ENCODE assay signal across 15 mouse cellular contexts in the genomic region with DNA sequence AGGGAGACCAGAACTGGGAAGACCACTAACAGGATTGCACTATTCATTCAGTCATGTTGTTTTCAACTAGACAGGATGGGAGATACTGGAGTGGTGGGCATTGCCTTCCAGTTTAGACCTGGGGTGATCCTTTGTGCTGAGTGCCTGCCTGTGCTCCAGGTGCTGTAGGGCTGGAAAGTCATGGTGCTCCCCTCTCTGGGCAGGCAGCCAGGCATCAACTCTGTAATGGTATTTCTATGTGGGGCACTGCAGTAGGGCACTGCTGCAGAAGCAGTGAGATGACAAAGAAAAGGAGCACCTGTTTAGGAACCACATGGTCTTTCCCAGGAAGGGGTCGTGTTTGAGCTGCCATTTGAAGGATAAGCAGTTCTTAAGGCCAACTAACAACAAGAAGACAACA. TPM values are rescaled to one million over a fixed set of nuclear protein-coding genes. Genes with fewer than 3 reads are reported as not detected.
DNase-seq lines count a peak whose midpoint lies in the region; ATAC-seq and TF ChIP-seq lines count a peak whose summit lies in the region.
"Had no signal": no experiment of that assay in that cellular context is flagged by ENCODE, and none has a peak within 500 bp of the region (broad histone marks: within the 10 kb centered on the region; RNA-seq: fewer than 3 reads in every experiment).

No protein-coding gene starts in this region.

- H3K4me3 ChIP-seq in kidney, embryonic 14.5 days (ENCODE audit: low read length) = no peak overlapping the region
- H3K4me3 ChIP-seq: forebrain, embryonic 13.5 days; hindbrain, embryonic 12.5 days; limb, embryonic 12.5 days had no signal

- no peak for TF ChIP-seq POLR2A in brain, embryonic 14.5 days (IDR thresholded peaks at IDR 0.05; ENCODE audit: borderline replicate concordance, extremely low read depth, insufficient read depth, insufficient read length, poor library complexity, severe bottlenecking)

- H3K27ac ChIP-seq in kidney, embryonic 14.5 days (ENCODE audit: low read depth, low read length) = no peak overlapping the region
- H3K27ac ChIP-seq: forebrain, embryonic 13.5 days; hindbrain, embryonic 12.5 days; kidney, postnatal 0 days; macrophage had no signal

- ATAC-seq in kidney, embryonic 14.5 days (ENCODE audit: low FRiP score, low TSS enrichment) = no peak
- ATAC-seq: forebrain, embryonic 13.5 days; liver, postnatal 0 days had no signal

- H3K36me3 ChIP-seq in kidney, embryonic 14.5 days (ENCODE audit: control insufficient read depth, insufficient read depth, low read length) = no peaks in the 10 kb centered on the region
- H3K36me3 ChIP-seq: hindbrain, embryonic 12.5 days; limb, embryonic 12.5 days had no signal

- no peak for TF ChIP-seq CTCF in brain, embryonic 14.5 days (IDR thresholded peaks at IDR 0.05; ENCODE audit: borderline replicate concordance, extremely low read depth, insufficient read depth, insufficient read length)

- peak; percentile 14 to 21 for DNase-seq in cerebellum, adult 18-20 months
- no peak for DNase-seq in cerebellum, adult 9-10 months
- peak; percentile 6 for DNase-seq in kidney, adult 11 months
- peak; percentile 14 for DNase-seq in brain, embryonic 14.5 days (ENCODE audit: low read depth)
- DNase-seq in kidney, postnatal 4 days = peak; percentile 6 to 13
- DNase-seq in thymus, postnatal 4 days = no peak
- no peak for DNase-seq in thymus, adult 18-20 months
- DNase-seq: adrenal gland, adult 8-10 months; liver, postnatal 0 days had no signal

- 40% methylated on average over 1 of the region's 1 CpGs for WGBS in kidney, embryonic 14.5 days

- H3K4me2 ChIP-seq in kidney, embryonic 14.5 days (replicated peaks; ENCODE audit: low read depth, low read length) = no peak overlapping the region
- H3K4me2 ChIP-seq: forebrain, embryonic 13.5 days; hindbrain, embryonic 12.5 days; limb, embryonic 12.5 days had no signal

- no peaks in the 10 kb centered on the region for H3K4me1 ChIP-seq in kidney, embryonic 14.5 days (ENCODE audit: control insufficient read depth, insufficient read depth, low read length)
- H3K4me1 ChIP-seq: hindbrain, embryonic 12.5 days had no signal

- H3K9ac ChIP-seq in kidney, embryonic 14.5 days (ENCODE audit: low read depth, low read length) = no peak overlapping the region
- H3K9ac ChIP-seq: forebrain, embryonic 13.5 days; hindbrain, embryonic 12.5 days; limb, embryonic 12.5 days; liver, postnatal 0 days had no signal

- H3K9me3 ChIP-seq in kidney, embryonic 14.5 days (ENCODE audit: control insufficient read depth, low read length) = no peaks in the 10 kb centered on the region
- H3K9me3 ChIP-seq: forebrain, embryonic 13.5 days; hindbrain, embryonic 12.5 days; limb, embryonic 12.5 days had no signal

- no peaks in the 10 kb centered on the region for H3K27me3 ChIP-seq in kidney, embryonic 14.5 days (ENCODE audit: control insufficient read depth, insufficient read depth, low read length)
- H3K27me3 ChIP-seq: forebrain, embryonic 13.5 days; hindbrain, embryonic 12.5 days; limb, embryonic 12.5 days had no signal

RNA-seq across cellular contexts. Expression of a gene that starts 7.9 kb away (rescaled TPM):
- 9.9 and 17.2 TPM in 2 replicates for polyA plus RNA-seq in kidney, embryonic 14.5 days (2014; fragmentation: Nextera tagmentation; extraction: Ambion mirVana)
- polyA plus RNA-seq in brain, embryonic 14.5 days (2012; rRNA removed) = 6.4 and 7.8 TPM in 2 replicates

Comparison
In these comparisons a context has a peak if more than half of its experiments do, and no peak if none do; other contexts are left out.
1. DNase-seq: peak in cerebellum, adult 18-20 months (2 of 2), kidney, adult 11 months (single experiment), brain, embryonic 14.5 days (single experiment) and kidney, postnatal 4 days (2 of 2); none in cerebellum, adult 9-10 months (single experiment), thymus, postnatal 4 days (single experiment) and thymus, adult 18-20 months (0 of 2).